Mouse (Mus musculus): ENCODE measurements at regions not wholly inside any gene's neighbourhood (a gene's known extent, or its start where the extent isn't known, plus 50 kb on each side); places are given as distances from the start of the nearest gene placed in this dataset.
"Not testable (repeated sequence)": the region's sequence is repeated elsewhere in the genome, so short reads cannot be mapped to it uniquely, and the experiment has no call there.

- in situ Hi-C loops (cut with MboI; ENCODE audit: low pct_unique_long_range_greater_than_20kb in 1 of 2, low sequenced_read_pairs in 2 of 2, unreplicated experiment in 1 of 2): loop anchor here (25.0 kb wide), 1 partner anchor 168 kb away; no protein-coding TSS in a partner anchor
Observed at GRCm38 (mm10) chr7:137619286-137619789, 181.9 kb downstream of the Glrx3 start.

- in situ Hi-C loops (cut with MboI; ENCODE audit: low pct_unique_long_range_greater_than_20kb in 1 of 2, low sequenced_read_pairs in 2 of 2, unreplicated experiment in 1 of 2): no loop called here
Observed at GRCm38 (mm10) chr7:137628266-137628665, 190.9 kb downstream of the Glrx3 start.

- in situ Hi-C loops (cut with MboI; ENCODE audit: low pct_unique_long_range_greater_than_20kb in 1 of 2, low sequenced_read_pairs in 2 of 2, unreplicated experiment in 1 of 2): no loop called here
Observed at GRCm38 (mm10) chr7:137629540-137629939, 192.1 kb downstream of the Glrx3 start.

- in situ Hi-C loops (cut with MboI; ENCODE audit: low pct_unique_long_range_greater_than_20kb in 1 of 2, low sequenced_read_pairs in 2 of 2, unreplicated experiment in 1 of 2): no loop called here
Observed at GRCm38 (mm10) chr7:137648621-137649020, 211.2 kb downstream of the Glrx3 start.

- in situ Hi-C loops (cut with MboI; ENCODE audit: low pct_unique_long_range_greater_than_20kb in 1 of 2, low sequenced_read_pairs in 2 of 2, unreplicated experiment in 1 of 2): no loop called here
Observed at GRCm38 (mm10) chr7:137649650-137650049, 212.2 kb downstream of the Glrx3 start.

- in situ Hi-C loops (cut with MboI; ENCODE audit: low pct_unique_long_range_greater_than_20kb in 1 of 2, low sequenced_read_pairs in 2 of 2, unreplicated experiment in 1 of 2): no loop called here
Observed at GRCm38 (mm10) chr7:137653837-137654236, 216.4 kb downstream of the Glrx3 start.

GRCm38 (mm10) chr7:137667165-137667564, 229.8 kb downstream of the Glrx3 start:
- in situ Hi-C loops (cut with MboI; ENCODE audit: low pct_unique_long_range_greater_than_20kb in 1 of 2, low sequenced_read_pairs in 2 of 2, unreplicated experiment in 1 of 2): no loop called here

- in situ Hi-C loops (cut with MboI; ENCODE audit: low pct_unique_long_range_greater_than_20kb in 1 of 2, low sequenced_read_pairs in 2 of 2, unreplicated experiment in 1 of 2): no loop called here
Observed at GRCm38 (mm10) chr7:137671156-137671555, 233.7 kb downstream of the Glrx3 start.

GRCm38 (mm10) chr7:137674596-137674995, 237.2 kb downstream of the Glrx3 start:
- in situ Hi-C loops (cut with MboI; ENCODE audit: low pct_unique_long_range_greater_than_20kb in 1 of 2, low sequenced_read_pairs in 2 of 2, unreplicated experiment in 1 of 2): no loop called here

GRCm38 (mm10) chr7:137675381-137675780, 238.0 kb downstream of the Glrx3 start:
- in situ Hi-C loops (cut with MboI; ENCODE audit: low pct_unique_long_range_greater_than_20kb in 1 of 2, low sequenced_read_pairs in 2 of 2, unreplicated experiment in 1 of 2): no loop called here

- in situ Hi-C loops (cut with MboI; ENCODE audit: low pct_unique_long_range_greater_than_20kb in 1 of 2, low sequenced_read_pairs in 2 of 2, unreplicated experiment in 1 of 2): no loop called here
Observed at GRCm38 (mm10) chr7:137684826-137685225, 247.4 kb downstream of the Glrx3 start.

- in situ Hi-C loops (cut with MboI; ENCODE audit: low pct_unique_long_range_greater_than_20kb in 1 of 2, low sequenced_read_pairs in 2 of 2, unreplicated experiment in 1 of 2): no loop called here
Observed at GRCm38 (mm10) chr7:137685320-137685719, 247.9 kb downstream of the Glrx3 start.

GRCm38 (mm10) chr7:137696831-137697230, 259.4 kb downstream of the Glrx3 start:
- in situ Hi-C loops (cut with MboI; ENCODE audit: low pct_unique_long_range_greater_than_20kb in 1 of 2, low sequenced_read_pairs in 2 of 2, unreplicated experiment in 1 of 2): no loop called here

GRCm38 (mm10) chr7:137698501-137698900, 261.1 kb downstream of the Glrx3 start:
- in situ Hi-C loops (cut with MboI; ENCODE audit: low pct_unique_long_range_greater_than_20kb in 1 of 2, low sequenced_read_pairs in 2 of 2, unreplicated experiment in 1 of 2): not testable (repeated sequence)

- in situ Hi-C loops (cut with MboI; ENCODE audit: low pct_unique_long_range_greater_than_20kb in 1 of 2, low sequenced_read_pairs in 2 of 2, unreplicated experiment in 1 of 2): no loop called here
Observed at GRCm38 (mm10) chr7:137712862-137713261, 275.4 kb downstream of the Glrx3 start.

GRCm38 (mm10) chr7:137713856-137714255, 276.4 kb downstream of the Glrx3 start:
- in situ Hi-C loops (cut with MboI; ENCODE audit: low pct_unique_long_range_greater_than_20kb in 1 of 2, low sequenced_read_pairs in 2 of 2, unreplicated experiment in 1 of 2): no loop called here

GRCm38 (mm10) chr7:137714318-137714962, 277.0 kb downstream of the Glrx3 start:
- in situ Hi-C loops (cut with MboI; ENCODE audit: low pct_unique_long_range_greater_than_20kb in 1 of 2, low sequenced_read_pairs in 2 of 2, unreplicated experiment in 1 of 2): no loop called here

GRCm38 (mm10) chr7:137715126-137715900, 277.9 kb downstream of the Glrx3 start:
- in situ Hi-C loops (cut with MboI; ENCODE audit: low pct_unique_long_range_greater_than_20kb in 1 of 2, low sequenced_read_pairs in 2 of 2, unreplicated experiment in 1 of 2): no loop called here

GRCm38 (mm10) chr7:137723361-137724040, 286.1 kb downstream of the Glrx3 start:
- in situ Hi-C loops (cut with MboI; ENCODE audit: low pct_unique_long_range_greater_than_20kb in 1 of 2, low sequenced_read_pairs in 2 of 2, unreplicated experiment in 1 of 2): no loop called here

All from mouse embryonic stem cell (cell line).